Mouse (Mus musculus) olfactory bulb, adult 2 months (tissue): ENCODE measurements around the gene I830077J02Rik. TPM values are rescaled to one million over a fixed set of nuclear protein-coding genes. Genes with fewer than 3 reads are reported as not detected.

Experiments
- H3K27ac ChIP-seq: fragments of 200-500 bp; 2 replicates; pipeline ENCODE4 v1.5.1; 2012; ENCODE audit warnings: low read depth, low read length; ENCODE audit not compliant: insufficient read depth
- H3K4me1 ChIP-seq: fragments of 200-500 bp; 2 replicates; pipeline ENCODE4 v1.6.1; 2012; ENCODE audit warnings: low read length; ENCODE audit not compliant: control insufficient read depth, insufficient read depth
- H3K4me3 ChIP-seq: fragments of 200-500 bp; 2 replicates; pipeline ENCODE4 v1.5.1; 2012; ENCODE audit warnings: mild to moderate bottlenecking, low read depth, low read length, moderate library complexity; ENCODE audit not compliant: insufficient read depth
- CTCF ChIP-seq: fragments of 200-500 bp; IDR thresholded peaks from 2 replicates; pipeline ENCODE4 v1.5.1; 2012; ENCODE audit warnings: low read depth, mild to moderate bottlenecking, low read length, moderate library complexity; ENCODE audit not compliant: insufficient read depth
- POLR2A ChIP-seq: fragments of 200-500 bp; IDR thresholded peaks from 2 replicates; pipeline ENCODE4 v1.6.1; 2012; ENCODE audit warnings: mild to moderate bottlenecking, low read depth, low read length, moderate library complexity; ENCODE audit not compliant: insufficient read depth
- WGBS: fragments of 180-500 bp; shearing (Covaris S2); methylation state at CpG from one replicate; pipeline ENCODE4 v1.1.7; 2018; 5-methylcytosine and 5-hydroxymethylcytosine counted together
- polyA plus RNA-seq: library from polyadenylated mRNA; stranded (reverse); fragments of >200 nt; gene quantifications from 2 replicates; pipeline ENCODE4 v1.2.4, GENCODE M21; 2012; ENCODE audit warnings: low replicate concordance; ENCODE audit not compliant: missing spikeins, insufficient read depth, insufficient read length

The I830077J02Rik gene
- polyA plus RNA-seq, 1 experiment: not detected

DNA sequence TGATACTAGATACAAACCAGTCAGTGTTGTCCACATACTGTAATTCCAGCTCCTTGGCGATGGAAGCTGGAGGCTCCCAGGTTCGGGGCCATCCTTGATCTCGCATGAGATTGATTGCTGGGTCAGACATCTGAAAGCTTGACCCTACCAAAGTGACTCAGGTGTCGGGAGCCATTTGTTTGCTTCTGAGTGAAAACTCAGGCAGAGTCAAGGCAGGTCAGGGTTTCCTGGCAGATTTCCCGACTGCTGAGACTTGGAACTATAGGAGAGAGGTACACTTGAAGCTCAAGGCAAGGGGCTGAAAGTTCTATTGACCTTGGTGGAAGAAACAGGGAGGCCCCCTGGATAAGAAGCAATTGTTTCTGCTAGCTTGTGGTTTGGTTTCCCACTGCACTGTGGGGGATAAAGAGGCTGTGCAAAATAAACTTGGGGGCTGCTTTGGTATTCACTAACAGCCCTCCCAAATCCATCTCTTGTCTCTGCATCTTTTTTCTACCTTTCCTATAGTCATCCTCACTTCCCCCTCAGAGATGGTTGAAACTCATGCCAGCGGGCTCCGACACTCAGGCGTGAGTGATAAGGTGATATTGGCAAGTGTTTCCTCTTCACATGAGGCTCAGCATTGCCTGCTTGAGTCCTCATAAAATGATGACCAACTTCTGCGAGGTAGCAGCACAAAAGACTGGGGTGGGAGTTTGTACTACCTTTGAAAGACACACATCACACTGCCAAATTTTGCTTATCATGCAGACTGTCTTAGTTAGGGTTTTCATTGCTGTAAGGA lies 20.2 kb downstream of the I830077J02Rik start:
- WGBS: 86% methylated on average over 9 of the region's 9 CpGs
- TF ChIP-seq CTCF (no peak), POLR2A (no peak)
- no peak overlapping the region for H3K4me3 ChIP-seq
- no peak overlapping the region for H3K27ac ChIP-seq
- no peaks in the 10 kb centered on the region for H3K4me1 ChIP-seq

DNA sequence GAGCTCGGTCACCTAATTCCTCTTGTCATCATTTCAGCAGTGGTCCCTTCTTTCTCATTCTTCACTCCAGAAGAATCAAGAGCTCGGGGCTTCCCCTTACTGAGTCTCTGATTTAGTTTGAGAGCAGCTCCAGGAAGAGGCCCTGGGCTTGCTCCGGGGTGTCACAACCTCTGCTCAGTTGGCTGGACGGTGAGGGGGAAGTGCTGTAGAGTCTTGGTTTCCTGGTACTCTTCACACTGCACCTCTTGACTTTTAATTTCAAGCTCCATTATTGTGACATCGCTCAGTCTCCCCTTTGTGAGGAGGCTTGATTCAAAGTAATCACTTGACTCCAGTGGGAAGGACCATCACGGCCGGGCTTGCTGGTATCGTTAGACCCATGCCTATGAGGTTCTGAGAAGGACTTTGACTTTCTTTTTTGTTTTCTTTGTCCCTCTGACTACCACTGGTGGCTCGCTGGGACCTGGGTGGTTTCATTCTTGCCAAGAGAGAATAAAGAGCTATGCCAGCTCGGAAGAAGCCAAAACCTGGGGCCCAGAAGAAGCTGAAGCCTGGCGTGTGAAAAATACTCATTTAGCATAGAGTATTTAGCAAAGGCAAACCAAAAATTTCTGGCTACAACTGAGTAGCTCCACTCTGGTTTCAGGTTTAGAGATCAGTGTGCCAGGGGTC lies 21.8 kb downstream of the I830077J02Rik start:
- Histone ChIP-seq H3K27ac (no peak overlapping the region), H3K4me3 (no peak overlapping the region), H3K4me1 (no peaks in the 10 kb centered on the region)
- no peak for TF ChIP-seq CTCF
- TF ChIP-seq POLR2A: no peak
- 73% methylated on average over 11 of the region's 11 CpGs for WGBS

DNA sequence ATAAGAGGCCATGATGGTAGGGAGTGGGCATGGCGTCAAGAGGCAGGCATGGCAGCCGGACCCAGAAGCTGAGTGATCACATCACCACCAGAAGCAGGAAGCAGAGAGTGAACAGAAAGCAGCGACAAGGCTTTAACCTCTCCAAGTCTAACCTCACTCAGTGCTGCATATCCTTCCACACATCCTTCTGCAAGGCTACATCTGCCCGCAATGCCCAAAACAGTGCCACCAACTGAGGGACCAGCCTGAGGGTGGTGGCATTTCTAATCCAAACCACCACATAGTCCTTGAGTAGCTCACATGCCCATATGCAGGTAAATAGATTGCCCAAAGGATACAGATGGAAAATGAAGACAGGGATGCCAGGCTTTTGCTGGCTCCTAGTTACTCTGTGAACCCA lies 23.5 kb downstream of the I830077J02Rik start:
- no peak for TF ChIP-seq CTCF
- H3K27ac ChIP-seq: no peak overlapping the region
- no peaks in the 10 kb centered on the region for H3K4me1 ChIP-seq
- H3K4me3 ChIP-seq: no peak overlapping the region
- WGBS: 96% methylated on average over 4 of the region's 4 CpGs

DNA sequence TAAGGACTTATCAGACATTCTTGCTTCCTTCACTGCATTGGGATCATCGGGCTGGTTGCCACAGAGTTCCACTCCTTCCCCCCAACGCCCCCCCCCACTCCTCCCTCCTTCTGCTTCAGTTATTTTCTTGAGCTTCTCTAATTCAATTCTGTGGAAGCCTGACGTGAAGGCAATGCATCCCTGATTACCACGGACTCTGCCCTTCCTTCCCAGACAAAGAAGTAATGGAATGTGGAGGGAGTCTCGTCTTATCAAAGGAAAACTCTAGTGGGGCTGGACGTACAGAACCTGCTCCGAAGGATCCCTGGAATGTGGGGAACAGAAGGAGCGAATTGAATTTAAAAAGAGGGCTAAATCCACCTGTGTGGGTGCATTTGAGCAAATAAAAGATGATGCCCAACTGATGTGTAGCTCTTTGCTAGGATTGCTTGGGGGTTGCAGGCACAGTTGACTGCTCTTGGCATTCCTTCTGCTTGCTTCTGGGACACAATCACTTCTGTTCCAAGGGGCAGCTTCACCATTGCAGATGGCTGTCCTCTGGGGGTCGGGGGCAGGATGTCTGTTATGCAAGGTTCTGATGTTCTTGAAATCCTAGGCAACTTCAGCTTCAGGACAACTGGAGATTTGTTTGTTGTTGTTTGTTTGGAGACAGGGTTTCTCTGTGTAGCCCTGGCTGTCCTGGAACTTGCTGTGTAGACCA lies 24.4 kb downstream of the I830077J02Rik start:
- H3K4me1 ChIP-seq: no peaks in the 10 kb centered on the region
- 43% methylated on average over 9 of the region's 9 CpGs for WGBS
- H3K4me3 ChIP-seq: no peak overlapping the region
- TF ChIP-seq POLR2A: no peak
- no peak for TF ChIP-seq CTCF
- H3K27ac ChIP-seq: no peak overlapping the region

DNA sequence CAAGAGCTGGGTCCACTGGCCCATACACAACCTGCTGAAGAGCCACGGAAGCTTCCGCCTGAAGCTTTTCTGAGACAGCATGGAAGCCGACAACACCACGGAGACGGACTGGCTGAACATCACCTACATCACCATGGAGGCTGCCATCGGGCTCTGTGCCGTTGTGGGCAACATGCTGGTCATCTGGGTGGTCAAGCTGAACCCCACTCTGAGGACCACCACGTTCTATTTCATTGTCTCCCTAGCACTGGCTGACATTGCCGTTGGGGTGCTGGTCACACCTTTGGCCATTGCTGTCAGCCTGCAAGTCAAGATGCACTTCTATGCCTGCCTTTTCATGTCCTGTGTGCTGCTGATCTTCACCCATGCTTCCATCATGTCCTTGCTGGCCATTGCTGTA lies 27.7 kb downstream of the I830077J02Rik start:
- no peak overlapping the region for H3K4me3 ChIP-seq
- H3K4me1 ChIP-seq: no peaks in the 10 kb centered on the region
- TF ChIP-seq CTCF (no peak), POLR2A (no peak)
- H3K27ac ChIP-seq: no peak overlapping the region
- 91% methylated on average over 9 of the region's 9 CpGs for WGBS

DNA sequence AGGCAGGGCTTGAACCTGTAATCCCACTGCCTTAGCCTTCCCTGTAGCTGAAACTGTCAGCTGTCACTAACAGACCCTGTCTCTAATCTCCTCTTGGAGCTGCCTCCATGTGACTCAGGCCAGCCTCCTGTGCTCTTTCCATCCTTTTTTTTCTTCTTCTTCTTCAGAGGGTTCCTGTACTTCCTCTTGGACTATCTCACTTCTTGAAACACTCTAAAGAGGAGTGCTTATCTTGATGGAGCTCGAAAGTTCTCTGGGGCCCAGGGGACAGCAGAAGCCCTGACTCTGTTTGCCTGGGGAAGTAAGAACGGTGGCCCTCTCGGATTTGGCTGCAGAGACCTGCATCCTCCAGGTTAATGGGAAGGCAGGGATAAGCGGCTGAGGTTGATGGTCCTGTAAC lies 28.3 kb downstream of the I830077J02Rik start:
- Histone ChIP-seq H3K27ac (no peak overlapping the region), H3K4me3 (no peak overlapping the region), H3K4me1 (no peaks in the 10 kb centered on the region)
- TF ChIP-seq POLR2A: no peak
- TF ChIP-seq CTCF: no peak
- WGBS: 90% methylated on average over 4 of the region's 4 CpGs

DNA sequence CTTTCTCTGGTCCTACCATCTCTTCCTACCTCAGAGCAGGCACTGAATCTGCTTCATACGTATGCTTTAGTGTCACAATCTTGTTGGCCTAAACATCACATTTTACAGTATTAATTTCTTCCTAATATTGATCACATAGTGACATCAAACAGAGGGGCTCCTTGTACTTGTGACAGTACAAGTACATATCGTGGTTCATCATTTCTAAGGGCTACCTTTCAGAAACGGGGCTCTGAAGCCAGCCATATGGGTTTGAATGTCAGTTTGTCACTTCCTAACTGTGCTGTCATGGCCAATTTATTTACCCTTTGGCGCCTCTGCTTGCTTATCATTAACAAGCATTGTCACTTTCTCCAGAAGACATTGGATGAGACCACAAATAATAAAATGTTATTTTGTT lies 31.0 kb downstream of the I830077J02Rik start:
- H3K4me3 ChIP-seq: no peak overlapping the region
- WGBS: 87% methylated on average over 4 of the region's 4 CpGs
- no peak for TF ChIP-seq CTCF
- TF ChIP-seq POLR2A: no peak
- H3K27ac ChIP-seq: no peak overlapping the region
- no peaks in the 10 kb centered on the region for H3K4me1 ChIP-seq

DNA sequence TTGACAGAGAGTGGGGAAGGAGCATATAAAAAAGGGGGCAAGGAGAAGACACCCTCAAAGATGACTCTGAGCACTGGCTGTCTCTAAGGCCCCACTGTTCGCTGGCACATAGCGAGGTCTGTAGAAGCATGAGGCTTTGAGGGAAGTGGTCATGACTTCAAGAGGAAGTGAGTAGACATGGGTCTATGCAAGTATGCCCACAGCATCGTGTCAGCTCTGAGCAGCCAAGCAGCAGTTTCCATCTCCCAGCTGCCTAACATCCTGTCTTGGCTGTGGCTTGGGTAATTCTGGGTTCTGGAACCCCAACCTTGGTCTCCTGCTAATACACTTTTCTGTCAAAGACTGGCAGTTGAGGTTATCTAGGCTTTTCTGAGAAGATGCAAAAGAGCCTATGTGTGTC lies 31.7 kb downstream of the I830077J02Rik start:
- TF ChIP-seq POLR2A (no peak), CTCF (no peak)
- H3K4me3 ChIP-seq: no peak overlapping the region
- H3K27ac ChIP-seq: no peak overlapping the region
- no peaks in the 10 kb centered on the region for H3K4me1 ChIP-seq
- 81% methylated on average over 3 of the region's 3 CpGs for WGBS

DNA sequence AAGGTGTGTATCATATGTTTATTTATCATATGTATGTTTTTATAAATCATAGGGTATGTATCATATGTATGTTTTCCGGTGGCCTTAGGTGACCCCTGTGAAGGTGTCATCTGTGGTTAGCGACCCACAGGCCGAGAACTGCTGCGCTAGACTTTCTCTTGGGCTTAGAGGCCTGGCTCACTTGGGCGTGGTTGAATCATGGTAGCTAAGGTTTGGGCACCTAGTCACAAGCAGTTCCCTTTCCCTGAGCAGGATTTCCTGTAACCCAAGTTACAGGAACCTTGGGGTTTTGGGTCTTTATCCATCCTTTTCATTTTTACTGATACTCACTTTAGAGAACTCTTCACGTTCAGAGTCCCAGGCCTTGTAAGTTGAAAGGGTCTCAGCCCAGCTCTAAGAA lies 32.2 kb downstream of the I830077J02Rik start:
- 82% methylated on average over 6 of the region's 6 CpGs for WGBS
- no peak overlapping the region for H3K27ac ChIP-seq
- H3K4me3 ChIP-seq: no peak overlapping the region
- H3K4me1 ChIP-seq: peaks cover 4% of the 10 kb centered on the region
- TF ChIP-seq CTCF (no peak), POLR2A (no peak)
